Mouse (Mus musculus) adrenal gland, postnatal 25 days (tissue): ENCODE data around the gene Spn. TPM values are rescaled to one million over a fixed set of nuclear protein-coding genes. Genes with fewer than 3 reads are reported as not detected.

ENCODE experiments used
- total RNA-seq: library from RNA; stranded (reverse); gene quantifications from 2 replicates; pipeline ENCODE4 v1.2.3, GENCODE M21; 2021

Spn gene
- total RNA-seq, 1 experiment from 2014 or later = 0.55 TPM

Other genes starting within 250 kb of the Spn start
- gene Tmem219, start 214.9 kb downstream of the Spn start, total RNA-seq = 21.7 and 34.5 TPM in 2 replicates
- 31.1 and 42.7 TPM in 2 replicates for gene Kctd13, start 208.9 kb downstream of the Spn start, total RNA-seq
- gene Asphd1, start 188.2 kb downstream of the Spn start, total RNA-seq = 1.6 and 2.5 TPM in 2 replicates
- 91.1 and 128 TPM in 2 replicates for gene Sez6l2, start 187.3 kb downstream of the Spn start, total RNA-seq
- 95.1 and 99.5 TPM in 2 replicates for gene Cdipt, start 161.9 kb downstream of the Spn start, total RNA-seq
- gene Cdiptos, start 161.7 kb downstream of the Spn start, total RNA-seq = 0.71 and 2.0 TPM in 2 replicates
- gene Mvp, start 123.2 kb downstream of the Spn start, total RNA-seq = 102 and 118 TPM in 2 replicates
- 1.7 and 2.8 TPM in 2 replicates for gene Pagr1b, start 121.3 kb downstream of the Spn start, total RNA-seq
- 13.4 and 28.2 TPM in 2 replicates for gene Pagr1a, start 120.5 kb downstream of the Spn start, total RNA-seq
- gene Gm42742, start 116.7 kb downstream of the Spn start, total RNA-seq = 31.0 and 44.0 TPM in 2 replicates
- gene Prrt2, start 116.6 kb downstream of the Spn start, total RNA-seq = 2.2 and 5.1 TPM in 2 replicates
- 167 and 171 TPM in 2 replicates for gene Maz, start 110.8 kb downstream of the Spn start, total RNA-seq
- 9.5 and 15.0 TPM in 2 replicates for gene Kif22, start 95.4 kb downstream of the Spn start, total RNA-seq
- not detected in 2 replicates for gene Zg16, start 50.5 kb downstream of the Spn start, total RNA-seq
- 0.43 and 1.1 TPM in 2 replicates for gene AI467606, start 46.5 kb downstream of the Spn start, total RNA-seq
- 0.21 TPM in 1 of 2 replicates, not detected in the other for gene Qprt, start 15.6 kb downstream of the Spn start, total RNA-seq
- gene Cd2bp2, start 58.2 kb upstream of the Spn start, total RNA-seq = 53.5 and 65.9 TPM in 2 replicates
- gene Tbc1d10b, start 70.6 kb upstream of the Spn start, total RNA-seq = 51.9 and 53.1 TPM in 2 replicates
- gene Mylpf, start 71.1 kb upstream of the Spn start, total RNA-seq = 4.1 and 4.4 TPM in 2 replicates
- gene Zfp553, start 95.2 kb upstream of the Spn start, total RNA-seq = 14.7 and 15.2 TPM in 2 replicates
- 8.3 and 12.9 TPM in 2 replicates for gene Sept1, start 95.3 kb upstream of the Spn start, total RNA-seq
- 26.9 and 36.0 TPM in 2 replicates for gene Zfp771, start 106.5 kb upstream of the Spn start, total RNA-seq
- 39.8 and 50.7 TPM in 2 replicates for gene Dctpp1, start 122.9 kb upstream of the Spn start, total RNA-seq
- 114 and 117 TPM in 2 replicates for gene Sephs2, start 136.2 kb upstream of the Spn start, total RNA-seq
- gene Itgal, start 158.4 kb upstream of the Spn start, total RNA-seq = 0.57 and 1.0 TPM in 2 replicates
- gene Zfp768, start 207.8 kb upstream of the Spn start, total RNA-seq = 31.4 and 32.8 TPM in 2 replicates
- 8.3 and 11.2 TPM in 2 replicates for gene Zfp747, start 238.2 kb upstream of the Spn start, total RNA-seq
- 5.3 and 5.9 TPM in 2 replicates for gene 9130019O22Rik, start 249.3 kb upstream of the Spn start, total RNA-seq